Mouse (Mus musculus): Measurements from ENCODE around the gene Ints1.

DNA sequence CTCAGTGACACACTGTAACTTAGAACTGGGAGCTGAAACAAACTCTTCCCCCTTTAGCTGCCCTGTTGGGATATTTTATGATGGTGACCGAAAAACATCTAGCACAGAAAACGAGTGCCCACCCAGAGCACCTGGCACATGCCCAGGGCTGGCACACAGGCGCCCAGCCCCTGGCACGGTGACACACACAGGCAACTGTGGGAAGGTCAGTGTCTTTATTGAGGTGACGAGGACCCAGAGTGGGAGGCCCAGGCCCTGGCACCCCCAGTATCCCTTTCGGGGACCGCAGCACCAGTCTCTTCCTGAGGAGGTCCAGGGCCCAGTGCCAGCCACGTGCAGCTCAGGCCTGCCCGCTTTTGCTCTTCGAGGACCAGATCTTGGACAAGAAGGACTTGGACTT, 69.0 kb downstream of the Ints1 start:
- TF ChIP-seq CTCF (IDR thresholded peaks at IDR 0.05; ENCODE audit: low read depth, low read length) = no peak
- no peak for TF ChIP-seq POLR2AphosphoS5 (IDR thresholded peaks at IDR 0.05; ENCODE audit: insufficient replicate concordance, low read depth, low read length)
- no peak for TF ChIP-seq GATA2 (IDR thresholded peaks at IDR 0.05; ENCODE audit: borderline replicate concordance, low read depth, low read length)
